Mouse (Mus musculus): ENCODE measurements around the gene Capzb.

Gene Capzb

GRCm38 (mm10) chr4:139179731-139180625 is 12.7 kb upstream of the Capzb start:
- CTCF ChIA-PET: no interaction called here

- CTCF ChIA-PET: no interaction called here
These were observed 10.2 kb upstream of the Capzb start for GRCm38 (mm10) chr4:139182511-139182910.

GRCm38 (mm10) chr4:139185766-139186442 is 6.8 kb upstream of the Capzb start:
- CTCF ChIA-PET: interaction anchor here (0.7 kb wide), 1 partner anchor 16 kb away, joined by 8 read pairs; no protein-coding TSS in a partner anchor

GRCm38 (mm10) chr4:139187930-139188329 is 4.8 kb upstream of the Capzb start:
- CTCF ChIA-PET: no interaction called here

GRCm38 (mm10) chr4:139191605-139192498 is 847 bp upstream of the Capzb start:
- CTCF ChIA-PET: interaction anchor here (0.7 to 1.4 kb wide), 3 partner anchors 29 to 182 kb away, joined by 3 read pairs; no protein-coding TSS in a partner anchor

GRCm38 (mm10) chr4:139193176-139194093 is 736 bp downstream of the Capzb start:
- CTCF ChIA-PET: interaction anchor here (0.8 kb wide), 1 partner anchor 60 kb away, joined by 3 read pairs; no protein-coding TSS in a partner anchor

GRCm38 (mm10) chr4:139195101-139195500 is 2.4 kb downstream of the Capzb start:
- CTCF ChIA-PET: interaction anchor here (1.2 kb wide), 1 partner anchor 12 kb away, joined by 3 read pairs; no protein-coding TSS in a partner anchor

GRCm38 (mm10) chr4:139196464-139196863 is 3.8 kb downstream of the Capzb start:
- CTCF ChIA-PET: no interaction called here

GRCm38 (mm10) chr4:139196949-139197348 is 4.2 kb downstream of the Capzb start:
- CTCF ChIA-PET: no interaction called here

GRCm38 (mm10) chr4:139197453-139197852 is 4.8 kb downstream of the Capzb start:
- CTCF ChIA-PET: interaction anchor here (0.5 kb wide), 1 partner anchor 27 kb away, joined by 4 read pairs; no protein-coding TSS in a partner anchor

GRCm38 (mm10) chr4:139198004-139198689 is 5.4 kb downstream of the Capzb start:
- CTCF ChIA-PET: no interaction called here

- CTCF ChIA-PET: no interaction called here
These were observed 6.4 kb downstream of the Capzb start for GRCm38 (mm10) chr4:139199126-139199525.

GRCm38 (mm10) chr4:139199703-139200340 is 7.1 kb downstream of the Capzb start:
- CTCF ChIA-PET: no interaction called here

- CTCF ChIA-PET: interaction anchor here (0.5 kb wide), 1 partner anchor 1811 kb away, joined by 5 read pairs; no protein-coding TSS in a partner anchor
These were observed 8.2 kb downstream of the Capzb start for GRCm38 (mm10) chr4:139200946-139201345.

- CTCF ChIA-PET: no interaction called here
These were observed 9.9 kb downstream of the Capzb start for GRCm38 (mm10) chr4:139202556-139202955.

GRCm38 (mm10) chr4:139203381-139203780 is 10.7 kb downstream of the Capzb start:
- CTCF ChIA-PET: no interaction called here

GRCm38 (mm10) chr4:139205842-139206241 is 13.1 kb downstream of the Capzb start:
- CTCF ChIA-PET: interaction anchor here (0.6 to 0.8 kb wide), 2 partner anchors 50 to 76 kb away, joined by 3 to 4 read pairs; no protein-coding TSS in a partner anchor

GRCm38 (mm10) chr4:139206353-139207045 is 13.8 kb downstream of the Capzb start:
- CTCF ChIA-PET: interaction anchor here (0.6 to 1.7 kb wide), 4 partner anchors 11 to 90 kb away, joined by 3 to 5 read pairs (median 4); no protein-coding TSS in a partner anchor

Measured in spleen, embryonic (tissue).